Mouse (Mus musculus) CH12.LX (cell line): ENCODE data around the gene Myrfl. TPM values are rescaled to one million over a fixed set of nuclear protein-coding genes. Genes with fewer than 3 reads are reported as not detected.

Source experiments
- DNase-seq: peaks from one replicate; pipeline ENCODE4 v3.0.0-alpha.2; 2013; ENCODE audit errors: extremely low read depth
- H3K27ac ChIP-seq: 2 replicates; pipeline ENCODE4 v1.5.1; 2012; ENCODE audit warnings: low read depth, mild to moderate bottlenecking, control low read depth, moderate library complexity; ENCODE audit not compliant: insufficient read depth
- H3K27me3 ChIP-seq: replicated peaks from 2 replicates; pipeline ENCODE3; 2012; ENCODE audit warnings: inconsistent platforms
- H3K36me3 ChIP-seq, 2 experiments: replicated peaks in 1 of 2; 2 replicates each; pipeline versions ENCODE3 to v1.6.1; 2012; ENCODE audit warnings: inconsistent platforms in 1 of 2, low read length in 1 of 2, mild to moderate bottlenecking in 1 of 2, mixed read lengths in 1 of 2, moderate library complexity in 1 of 2; ENCODE audit not compliant: control insufficient read depth in 1 of 2, insufficient read depth in 1 of 2
- H3K4me1 ChIP-seq, 2 experiments: 2 replicates each; pipeline ENCODE4 v1.6.1; 2012; ENCODE audit warnings: inconsistent platforms in 1 of 2, moderate library complexity in 1 of 2; ENCODE audit not compliant: insufficient read depth in 2 of 2, control insufficient read depth in 1 of 2
- H3K4me2 ChIP-seq: 2 replicates; pipeline ENCODE4 v1.6.1; 2012; ENCODE audit warnings: low read depth, mild to moderate bottlenecking, control low read depth; ENCODE audit not compliant: poor library complexity, insufficient read depth, severe bottlenecking
- H3K4me3 ChIP-seq, 3 experiments: fragments of 150-350 bp in 1 of 3; sonication (generic) in 1 of 3; replicated peaks in 1 of 3; 2 replicates each; pipeline versions ENCODE3 to v1.5.1; 2011 to 2012; ENCODE audit warnings: low read depth in 2 of 3, low read length in 2 of 3, mild to moderate bottlenecking in 2 of 3, moderate library complexity in 2 of 3, control low read depth in 1 of 3, improper control_type of control experiment in 1 of 3, inconsistent platforms in 1 of 3, mixed read lengths in 1 of 3; ENCODE audit not compliant: poor library complexity in 1 of 3
- H3K79me2 ChIP-seq: replicated peaks from 2 replicates; pipeline ENCODE4 v1.6.1; 2012; ENCODE audit warnings: mild to moderate bottlenecking, moderate library complexity; ENCODE audit not compliant: control insufficient read depth, poor library complexity, insufficient read depth, severe bottlenecking; ENCODE audit errors: extremely low read depth
- H3K9ac ChIP-seq: 2 replicates; pipeline ENCODE4 v1.6.1; 2012; ENCODE audit warnings: low read depth, mild to moderate bottlenecking, control low read depth, moderate library complexity; ENCODE audit not compliant: insufficient read depth
- H3K9me3 ChIP-seq: replicated peaks from 2 replicates; pipeline ENCODE3; 2012; ENCODE audit warnings: low read length, inconsistent platforms, mixed read lengths
- E2F4 ChIP-seq: IDR thresholded peaks from 2 replicates; pipeline ENCODE4 v1.6.1; 2011; ENCODE audit warnings: low read depth, low read length, improper control_type of control experiment; ENCODE audit not compliant: insufficient replicate concordance
- ELF1 ChIP-seq: IDR thresholded peaks from 2 replicates; pipeline ENCODE4 v1.6.1; 2014; ENCODE audit warnings: low read depth, mild to moderate bottlenecking, inconsistent platforms, low read length, improper control_type of control experiment
- EP300 ChIP-seq: IDR thresholded peaks from 2 replicates; pipeline ENCODE4 v1.6.1; 2011; ENCODE audit warnings: low read length, improper control_type of control experiment
- GABPA ChIP-seq: IDR thresholded peaks from 2 replicates; pipeline ENCODE4 v1.6.1; 2012; ENCODE audit warnings: low read depth, low read length, improper control_type of control experiment, inconsistent platforms; ENCODE audit not compliant: insufficient replicate concordance
- HCFC1 ChIP-seq: IDR thresholded peaks from 2 replicates; pipeline ENCODE4 v1.6.1; 2012; ENCODE audit warnings: low read depth, mild to moderate bottlenecking, inconsistent platforms, low read length, improper control_type of control experiment
- JUND ChIP-seq: conservative IDR thresholded peaks from 2 replicates; pipeline ENCODE4 v1.6.1; 2011; ENCODE audit warnings: low read depth, low read length, improper control_type of control experiment
- MEF2A ChIP-seq: IDR thresholded peaks from 2 replicates; pipeline ENCODE4 v1.6.1; 2014; ENCODE audit warnings: low read depth, mild to moderate bottlenecking, inconsistent platforms, low read length, improper control_type of control experiment, borderline replicate concordance
- MYC ChIP-seq: IDR thresholded peaks from 2 replicates; pipeline ENCODE4 v1.6.1; 2011; ENCODE audit warnings: low read depth, mild to moderate bottlenecking, improper control_type of control experiment, low read length
- RAD21 ChIP-seq: IDR thresholded peaks from 2 replicates; pipeline ENCODE4 v1.6.1; 2011; ENCODE audit warnings: low read depth, mild to moderate bottlenecking, low read length, improper control_type of control experiment, moderate library complexity
- RCOR1 ChIP-seq: conservative IDR thresholded peaks from 2 replicates; pipeline ENCODE4 v1.6.1; 2012; ENCODE audit warnings: low read depth, mild to moderate bottlenecking, inconsistent platforms, low read length, improper control_type of control experiment
- SIN3A ChIP-seq: IDR thresholded peaks from 2 replicates; pipeline ENCODE4 v1.6.1; 2012; ENCODE audit warnings: low read length, improper control_type of control experiment, inconsistent platforms
- TCF12 ChIP-seq: IDR thresholded peaks from 2 replicates; pipeline ENCODE4 v1.6.1; 2014; ENCODE audit warnings: low read depth, mild to moderate bottlenecking, inconsistent platforms, low read length, improper control_type of control experiment
- USF2 ChIP-seq: conservative IDR thresholded peaks from 2 replicates; pipeline ENCODE4 v1.6.1; 2011; ENCODE audit warnings: low read depth, low read length, improper control_type of control experiment
- ZKSCAN1 ChIP-seq: IDR thresholded peaks from 2 replicates; pipeline ENCODE4 v1.6.1; 2012; ENCODE audit warnings: low read depth, inconsistent platforms, low read length, improper control_type of control experiment, borderline replicate concordance
- dilution Hi-C: fragments of 300-500 bp; cut with MboI; formaldehyde crosslinking; loops from 2 replicates; pipeline ENCODE4 v1.14.3; 2020; ENCODE audit warnings: low sequenced_read_pairs; ENCODE audit not compliant: extremely low pct_unique_long_range_greater_than_20kb, extremely low pct_ligation_motif_present
- in situ Hi-C: fragments of 300-500 bp; cut with MboI; formaldehyde crosslinking; loops from 3 replicates; pipeline ENCODE4 v1.14.3; 2019; ENCODE audit warnings: low sequenced_read_pairs, low pct_ligation_motif_present, low pct_unique_long_range_greater_than_20kb, mixed read lengths
- polyA plus RNA-seq: library from polyadenylated mRNA; unstranded; fragments of >175 nt; gene quantifications from 2 replicates; pipeline ENCODE4 v1.2.1, GENCODE M21; 2012; ENCODE audit warnings: low read depth; ENCODE audit not compliant: insufficient read length
- total RNA-seq, 2 experiments: library from RNA; depleted of rRNA; stranded (reverse); fragments of 300-350 nt in 1 of 2; fragments of >200 nt in 1 of 2; gene quantifications; 2 replicates each; pipeline ENCODE4 v1.2.3; 2012 to 2014

Gene Myrfl
- total and polyA plus RNA-seq, 3 experiments: not detected

DNA sequence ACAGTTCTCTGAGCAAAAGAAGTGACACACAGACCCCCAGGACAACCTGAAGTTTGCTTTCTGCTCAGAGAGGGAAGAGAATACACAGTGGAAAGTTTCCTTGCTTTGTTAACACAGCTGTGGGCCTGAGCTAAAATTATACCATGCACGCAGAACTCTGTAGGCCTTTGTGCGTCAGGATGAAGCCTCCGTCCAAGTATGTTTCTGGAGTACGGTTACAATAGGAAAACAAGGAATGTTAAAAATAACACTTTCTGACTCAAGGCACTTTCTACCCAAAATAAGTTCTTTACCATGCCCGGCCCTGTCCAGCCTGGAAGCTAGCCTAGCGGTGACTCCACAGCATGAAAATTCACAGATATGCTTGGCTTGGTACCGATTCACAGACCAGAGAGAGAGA lies 156.6 kb downstream of the Myrfl start:
- Histone ChIP-seq H3K79me2 (no peaks in the 10 kb centered on the region), H3K4me3 (no peak overlapping the region), H3K27ac (no peak overlapping the region), H3K9ac (no peak overlapping the region), H3K4me2 (no peak overlapping the region), H3K9me3 (no peaks in the 10 kb centered on the region), H3K36me3 (no peaks in the 10 kb centered on the region), H3K27me3 (peaks cover 6% of the 10 kb centered on the region), H3K4me1 (peaks cover 25 to 51% of the 10 kb centered on the region in 2 experiments)
- DNase-seq: no peak
- dilution Hi-C loops (no loop called here), in situ Hi-C loops (no loop called here)
- TF ChIP-seq MEF2A (0 out of 2 replicates have a peak, but pooled peaks have one; percentile 34), GABPA (no peak), USF2 (no peak), TCF12 (no peak)

DNA sequence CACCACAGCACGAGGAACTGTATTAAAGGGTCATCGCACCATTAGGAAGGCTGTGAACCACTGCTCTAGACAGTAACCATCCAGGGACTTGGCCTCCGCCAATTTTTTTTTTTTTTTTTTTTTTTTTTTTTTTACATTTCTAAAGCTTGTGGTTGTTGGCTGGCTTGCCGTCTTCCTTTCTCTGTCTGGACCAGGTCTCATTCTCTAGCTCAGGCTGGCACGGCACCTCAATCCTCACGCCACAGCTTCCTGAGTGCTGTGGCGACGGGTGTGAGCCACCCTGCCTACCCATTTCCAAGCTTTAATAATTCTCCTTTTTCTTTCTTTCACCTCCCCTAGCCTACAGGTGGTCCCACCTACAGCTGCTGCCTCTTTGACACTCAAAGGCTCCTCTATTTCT lies 158.2 kb downstream of the Myrfl start:
- no peaks in the 10 kb centered on the region for H3K36me3 ChIP-seq
- H3K4me1 ChIP-seq: peaks cover 25 to 48% of the 10 kb centered on the region in 2 experiments
- no peaks in the 10 kb centered on the region for H3K79me2 ChIP-seq
- dilution Hi-C loops: no loop called here
- no peaks in the 10 kb centered on the region for H3K9me3 ChIP-seq
- DNase-seq: no peak
- H3K27ac ChIP-seq: no peak overlapping the region
- TF ChIP-seq ELF1: no peak
- no peak overlapping the region for H3K4me3 ChIP-seq
- in situ Hi-C loops: no loop called here
- no peak overlapping the region for H3K9ac ChIP-seq
- H3K27me3 ChIP-seq: peaks cover 6% of the 10 kb centered on the region
- H3K4me2 ChIP-seq: no peak overlapping the region

DNA sequence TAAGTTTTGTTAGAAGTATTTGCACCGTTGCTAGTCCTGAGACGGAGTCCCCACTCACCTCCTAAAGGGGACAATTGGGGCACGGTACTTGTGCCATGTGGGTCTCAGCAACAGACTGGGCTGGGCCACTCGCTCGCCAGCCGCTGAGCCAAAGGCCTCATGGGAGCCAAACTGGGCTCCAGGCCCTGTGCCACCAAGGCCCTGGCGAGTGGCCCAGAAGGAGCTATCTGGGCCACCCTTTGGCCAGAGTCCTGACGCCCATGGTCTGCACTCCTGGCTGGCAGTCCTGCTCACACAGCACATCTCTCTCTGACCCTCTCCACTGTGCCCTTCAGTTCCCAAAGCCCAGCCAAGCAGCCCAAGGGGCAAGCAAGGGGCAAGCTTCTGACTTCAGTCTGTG lies 161.1 kb downstream of the Myrfl start:
- Histone ChIP-seq H3K27ac (no peak overlapping the region), H3K4me1 (peaks cover 16 to 28% of the 10 kb centered on the region in 2 experiments), H3K27me3 (peaks cover 6% of the 10 kb centered on the region), H3K9me3 (no peaks in the 10 kb centered on the region), H3K9ac (no peak overlapping the region), H3K4me3 (no peak overlapping the region), H3K79me2 (no peaks in the 10 kb centered on the region)
- DNase-seq: no peak
- in situ Hi-C loops (no loop called here), dilution Hi-C loops (no loop called here)
- TF ChIP-seq SIN3A (no peak), EP300 (no peak), MYC (no peak), RCOR1 (no peak), ZKSCAN1 (no peak), JUND (no peak), E2F4 (no peak), HCFC1 (no peak), RAD21 (no peak)
- TF ChIP-seq, all 38 proteins: peak for 0
- Histone ChIP-seq H3K4me2 (no peak overlapping the region), H3K36me3 (no peaks in the 10 kb centered on the region)
